Mouse (Mus musculus) left cerebral cortex, adult 9 months (tissue): Measurements from ENCODE around the gene Phlpp2.
A peak's percentile ranks its signal among the peaks of the same experiment; 100 is the strongest.
"Not testable (repeated sequence)": the region's sequence is repeated elsewhere in the genome, so short reads cannot be mapped to it uniquely, and the experiment has no call there.

Experiments used
- DNase-seq, 2 experiments: peaks; one replicate each; pipeline ENCODE4 v3.0.0; 2022; ENCODE audit warnings: low spot score in 2 of 2

Phlpp2 gene

DNA sequence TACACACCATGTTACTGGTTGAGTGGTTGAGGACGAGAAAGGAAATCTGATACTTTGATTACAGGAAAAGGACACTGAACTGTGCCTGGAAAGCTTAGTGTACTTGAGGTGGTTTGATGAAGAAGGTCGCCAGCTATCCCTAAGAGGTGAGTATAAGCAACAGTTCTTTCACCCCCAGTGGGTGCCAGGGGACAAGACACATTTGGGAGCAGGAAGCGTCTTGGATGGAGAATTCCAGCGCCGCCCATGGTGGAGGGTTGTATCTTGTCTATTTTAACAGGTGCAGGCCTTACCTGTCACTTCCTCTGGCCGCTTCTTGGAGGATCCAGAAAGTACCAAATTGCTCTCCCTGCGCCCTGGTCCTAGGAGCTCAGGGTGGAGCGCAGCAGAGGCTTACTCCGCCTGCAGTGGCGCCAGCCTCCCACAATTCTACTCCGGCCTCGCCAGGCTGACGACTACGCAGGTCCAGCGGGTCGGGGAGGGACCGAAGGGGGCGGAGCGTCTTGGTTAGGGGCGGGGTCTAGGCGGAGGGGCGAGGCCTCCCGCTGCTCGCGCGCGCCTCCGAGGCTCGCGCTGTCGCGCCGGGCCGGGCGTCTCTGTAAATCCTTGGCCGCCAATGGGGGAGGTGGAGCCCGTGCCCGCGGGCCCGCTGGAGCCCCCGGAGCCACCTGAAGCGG, at the start of gene Phlpp2:
Phlpp2 (plus strand) TSS at position 540 of the 677 bp plus-strand sequence.
- DNase-seq: peak; percentile 77 to 93

DNA sequence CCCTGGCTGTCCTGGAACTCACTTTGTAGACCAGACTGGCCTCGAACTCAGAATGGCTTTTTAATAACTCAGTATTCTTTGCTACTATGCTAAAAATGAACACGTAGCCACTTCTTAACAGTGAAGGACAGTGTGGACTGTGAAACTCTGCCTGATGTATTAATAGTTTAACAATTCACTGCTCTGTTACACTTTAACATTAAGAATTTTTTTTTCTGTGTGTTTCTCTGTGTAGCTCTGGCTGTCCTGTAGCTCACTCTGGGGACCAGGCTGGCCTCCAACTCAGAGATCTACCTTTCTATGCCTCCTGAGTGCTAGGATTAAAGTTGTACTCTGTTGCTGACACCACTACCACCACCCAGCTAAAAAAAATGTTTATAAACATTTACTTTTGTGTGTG, 44.8 kb upstream of the Phlpp2 start:
- DNase-seq: no peak

DNA sequence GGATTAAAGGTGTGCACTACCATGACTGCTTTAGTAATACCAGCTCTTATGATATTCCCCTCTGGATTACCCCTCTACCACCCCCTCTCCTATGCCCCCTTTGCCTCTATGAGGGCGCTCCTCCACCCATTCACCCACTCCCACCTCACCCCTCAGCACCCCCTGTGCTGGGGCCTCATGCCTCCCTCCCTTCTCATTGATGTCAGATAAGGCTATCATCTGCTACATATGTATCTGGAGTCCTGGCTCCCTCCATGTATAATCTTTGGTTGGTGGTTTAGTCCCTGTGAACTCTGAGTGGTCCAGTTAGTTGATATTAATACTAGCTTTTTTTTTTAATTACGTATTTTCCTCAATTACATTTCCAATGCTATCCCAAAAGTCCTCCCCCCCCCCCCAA, 28.5 kb upstream of the Phlpp2 start:
- DNase-seq: no peak

DNA sequence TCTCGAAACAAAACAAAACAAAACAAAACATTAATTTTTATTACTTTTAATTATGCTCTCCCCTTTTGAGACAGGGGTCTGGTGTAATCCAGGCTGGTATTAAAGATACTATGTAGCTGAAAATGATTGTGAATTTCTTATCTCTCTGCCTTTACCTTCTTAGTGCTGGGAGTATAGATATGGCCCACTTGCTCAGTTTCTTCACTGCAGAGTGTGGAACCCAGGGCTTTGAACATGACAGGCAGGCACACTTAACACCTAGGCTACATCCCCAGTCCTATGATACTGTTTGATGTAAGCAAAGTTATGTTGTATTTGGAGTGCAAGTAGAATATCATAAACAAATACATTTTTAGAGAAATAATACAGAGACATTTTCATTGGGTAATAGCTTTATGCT, 25.9 kb upstream of the Phlpp2 start:
- DNase-seq: no peak

DNA sequence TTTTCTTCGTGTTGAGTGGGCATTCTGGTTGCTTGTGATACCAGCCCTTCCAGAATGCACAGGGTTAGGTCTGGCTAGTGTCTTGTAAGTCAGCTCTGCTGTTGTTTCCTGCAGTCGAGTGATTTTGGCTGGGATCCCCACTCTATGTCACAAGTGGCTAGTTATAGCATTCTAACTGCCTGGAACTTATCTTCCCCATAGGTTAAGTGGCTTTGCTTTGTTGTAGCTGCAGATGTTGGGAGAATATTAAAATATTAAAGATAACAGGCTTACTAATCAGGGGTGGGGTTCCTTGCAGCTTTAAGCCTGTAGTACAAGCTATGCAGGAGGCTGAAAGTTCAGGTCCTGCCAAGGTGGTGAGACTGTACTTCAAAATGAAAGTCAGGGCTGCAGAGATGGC, 20.5 kb upstream of the Phlpp2 start:
- no peak for DNase-seq

DNA sequence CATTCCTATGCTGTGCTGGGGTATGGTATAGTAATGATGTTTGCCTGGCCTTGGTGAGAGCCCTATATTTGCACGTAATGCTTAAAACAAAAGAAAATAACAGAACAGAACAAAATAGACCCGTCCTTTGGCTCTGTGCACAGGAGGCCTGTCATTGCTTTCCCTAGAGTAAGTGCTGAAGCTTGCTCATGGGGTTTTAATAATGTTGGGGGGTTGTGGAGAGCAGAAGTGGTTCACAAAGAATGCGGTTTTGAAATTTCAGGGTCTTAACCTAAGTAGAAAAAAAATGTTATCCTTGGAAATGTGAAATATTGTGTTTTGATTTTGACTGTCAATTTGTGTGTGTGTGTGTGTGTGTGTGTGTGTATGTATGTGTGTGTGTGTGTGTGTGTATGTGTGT, 19.4 kb upstream of the Phlpp2 start:
- no peak for DNase-seq

DNA sequence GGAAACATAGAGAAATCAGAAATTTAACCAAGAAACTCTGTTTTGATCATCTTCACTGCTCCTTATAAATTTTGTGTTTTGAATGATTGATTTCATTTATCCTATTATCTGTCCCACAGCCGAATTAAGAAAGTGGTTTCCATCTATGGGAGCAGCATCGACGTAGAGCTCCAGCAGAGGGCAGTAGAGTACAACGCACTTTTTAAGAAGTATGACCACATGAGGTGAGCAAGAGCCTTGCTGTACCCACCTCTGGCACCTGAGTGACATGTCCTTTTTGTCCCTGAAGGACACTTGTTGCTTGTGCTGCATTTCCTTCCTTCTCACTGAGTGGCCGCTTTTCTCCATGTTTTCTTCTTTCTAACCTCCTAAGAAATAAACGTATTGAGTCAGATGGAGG, 14.9 kb upstream of the Phlpp2 start:
- DNase-seq: peak in 1 of 2 experiments; percentile 71

DNA sequence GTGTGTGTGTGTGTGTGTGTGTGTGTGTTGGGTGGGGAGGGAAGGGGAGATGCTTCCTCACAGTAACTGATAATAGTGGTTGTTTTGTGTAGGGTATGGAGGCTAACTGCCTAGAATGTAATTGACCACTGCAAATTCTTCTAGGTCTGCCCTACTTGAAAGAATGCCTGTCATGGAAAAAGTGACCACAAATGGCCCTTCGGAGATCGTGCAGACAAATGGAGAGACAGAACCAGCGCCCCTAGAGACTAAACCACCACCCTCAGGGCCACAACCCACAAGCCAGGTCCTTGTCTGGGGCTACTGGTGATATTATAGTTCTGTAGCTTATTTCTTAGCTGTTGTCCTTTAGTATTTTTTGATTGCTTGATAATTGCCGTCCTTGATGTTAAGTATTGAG, 13.8 kb upstream of the Phlpp2 start:
- DNase-seq: no peak

DNA sequence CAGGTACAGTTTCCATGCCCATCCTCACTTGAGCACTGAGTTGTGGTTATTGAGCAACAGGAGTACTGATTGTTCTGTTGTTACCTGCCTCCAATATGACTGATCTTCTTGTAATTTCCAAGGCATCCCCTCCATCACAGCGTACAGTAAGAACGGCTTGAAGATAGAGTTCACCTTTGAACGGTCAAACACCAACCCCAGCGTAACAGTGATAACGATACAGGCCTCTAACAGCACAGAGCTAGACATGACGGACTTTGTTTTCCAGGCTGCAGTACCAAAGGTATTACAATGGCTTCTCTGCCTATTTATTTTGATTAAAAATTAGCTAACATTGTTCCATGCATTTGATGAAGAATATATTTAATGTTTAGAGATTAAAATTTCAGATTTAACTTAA, 12.9 kb upstream of the Phlpp2 start:
- no peak for DNase-seq

DNA sequence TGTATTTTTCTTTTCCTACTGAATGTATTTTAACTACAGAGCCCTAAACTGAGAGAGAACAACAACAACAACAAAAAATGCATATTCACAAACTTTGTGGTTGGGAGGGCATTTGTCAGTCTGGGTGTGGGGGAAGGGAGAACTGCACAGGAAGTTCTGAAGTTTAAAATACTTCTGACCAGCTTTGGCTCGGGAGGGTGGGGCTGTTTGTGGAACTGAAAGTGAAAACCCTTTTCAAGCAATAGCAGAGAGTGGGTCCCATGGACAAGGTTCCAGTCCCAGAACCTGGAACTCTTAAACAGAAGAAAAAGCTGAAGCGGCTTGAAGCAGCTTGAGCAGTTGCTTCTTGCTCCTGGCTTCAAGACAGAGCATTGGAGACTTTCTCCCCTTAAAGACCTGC, 4.9 kb upstream of the Phlpp2 start:
- DNase-seq: peak in 1 of 2 experiments; percentile 35

DNA sequence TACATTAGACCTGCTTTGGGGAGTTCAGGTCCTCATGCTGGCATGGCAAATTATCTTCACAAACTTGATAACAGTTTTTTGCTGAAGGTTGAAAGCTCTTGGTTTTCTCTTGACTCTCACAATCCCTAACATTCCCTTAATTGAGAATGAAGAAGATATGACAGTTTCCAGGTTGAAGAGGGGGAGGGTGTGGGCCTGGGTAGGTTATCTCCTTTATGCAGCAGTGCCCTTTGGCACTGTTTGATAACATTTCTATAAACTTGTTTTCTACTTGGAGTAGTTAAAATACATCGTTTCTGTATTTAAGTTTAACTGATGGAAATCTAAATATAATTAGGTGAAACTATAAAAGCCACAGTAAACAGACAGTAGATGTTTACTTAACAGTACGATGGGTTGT, 3.5 kb upstream of the Phlpp2 start:
- no peak for DNase-seq

DNA sequence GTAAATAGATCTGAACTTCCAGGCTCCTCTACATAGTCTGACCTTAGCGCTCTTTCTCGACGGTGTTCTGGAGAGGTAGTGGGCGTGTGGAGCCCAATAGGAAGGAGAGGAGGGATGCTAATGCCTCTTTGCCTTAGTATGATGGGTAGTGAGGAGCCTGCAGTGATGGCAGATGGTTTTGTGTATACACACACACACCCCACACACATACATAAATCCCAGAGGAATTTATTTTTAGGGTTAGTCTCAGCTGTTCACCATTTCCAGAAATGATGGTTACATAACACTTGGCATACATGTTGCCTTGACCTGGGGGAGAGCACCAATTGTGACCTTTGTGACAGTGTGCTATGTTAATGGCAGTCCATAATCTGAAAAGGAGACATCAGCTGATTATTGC, 2.8 kb upstream of the Phlpp2 start:
- peak in 1 of 2 experiments; percentile 41 for DNase-seq

DNA sequence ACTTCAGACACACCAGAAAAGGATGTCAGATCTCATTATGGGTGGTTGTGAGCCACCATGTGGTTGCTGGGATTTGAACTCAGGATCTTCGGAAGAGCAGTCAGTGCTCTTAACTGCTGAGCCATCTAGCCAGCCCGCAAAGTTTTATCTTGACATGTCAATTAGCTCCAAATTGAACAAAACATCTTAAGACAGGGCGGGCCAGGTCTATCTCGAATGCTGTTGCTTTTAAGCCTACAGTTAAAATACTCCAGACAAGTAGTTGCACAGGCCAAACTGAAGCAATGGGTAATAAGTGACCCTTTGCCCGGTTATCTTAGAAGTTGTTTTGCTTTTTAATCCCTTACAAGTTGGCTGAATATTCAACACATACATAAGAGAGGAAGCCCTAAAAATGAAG, 1.7 kb upstream of the Phlpp2 start:
- DNase-seq: no peak

DNA sequence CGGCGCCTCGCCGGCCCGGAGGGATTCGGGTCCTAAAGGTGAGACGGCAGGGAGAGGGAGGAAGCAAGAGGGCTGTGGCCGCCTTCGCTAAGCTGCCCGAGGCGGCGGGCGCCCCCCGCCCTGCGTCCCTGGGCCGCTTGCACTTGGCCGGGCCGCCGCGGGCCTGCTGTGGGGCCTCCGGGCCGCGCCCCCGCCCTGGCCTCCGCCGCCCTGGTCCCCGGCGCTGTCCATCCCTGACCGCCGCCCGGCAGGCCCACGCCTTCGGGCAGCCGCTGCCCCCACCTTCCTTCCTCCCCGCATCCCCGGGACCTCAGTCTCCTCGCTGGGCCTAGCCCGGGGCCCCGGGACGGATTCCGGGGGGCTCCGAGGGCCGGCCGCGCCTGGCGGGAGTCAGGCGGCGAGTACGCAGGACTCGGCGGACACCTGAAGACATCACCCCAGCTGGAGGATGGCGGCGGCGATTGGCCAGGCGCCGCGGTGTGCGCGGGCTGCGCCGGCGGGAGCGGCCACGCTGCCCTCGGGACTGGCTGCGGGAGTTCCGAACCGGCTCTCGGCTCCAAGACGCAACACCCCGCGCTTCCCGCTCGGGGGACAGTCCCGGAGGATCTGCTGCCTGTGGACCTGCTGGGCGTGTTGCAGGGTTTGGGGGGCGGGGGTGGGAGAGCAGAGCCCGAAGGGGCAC, 479 bp downstream of the Phlpp2 start:
- peak in 1 of 2 experiments; percentile 46 for DNase-seq

DNA sequence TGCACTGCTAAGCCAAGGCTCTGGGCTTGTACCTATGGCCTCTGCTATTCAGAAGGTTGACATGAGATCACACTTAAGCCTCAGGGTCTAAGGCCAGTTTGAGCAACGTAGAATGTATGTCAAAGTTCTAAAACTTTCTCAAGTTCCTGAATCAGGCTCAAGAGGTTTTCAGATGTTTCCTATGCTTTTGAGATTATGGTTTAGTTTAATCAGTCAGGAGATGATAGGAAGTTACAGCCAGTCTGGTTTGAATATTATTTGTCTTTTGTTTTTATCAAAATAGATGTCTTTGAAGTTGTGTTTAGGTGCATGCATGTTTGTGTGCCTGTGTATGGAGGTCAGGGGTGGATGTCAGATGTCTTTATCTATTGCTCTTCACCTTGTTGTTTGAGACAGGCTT, 2.7 kb downstream of the Phlpp2 start:
- no peak for DNase-seq

DNA sequence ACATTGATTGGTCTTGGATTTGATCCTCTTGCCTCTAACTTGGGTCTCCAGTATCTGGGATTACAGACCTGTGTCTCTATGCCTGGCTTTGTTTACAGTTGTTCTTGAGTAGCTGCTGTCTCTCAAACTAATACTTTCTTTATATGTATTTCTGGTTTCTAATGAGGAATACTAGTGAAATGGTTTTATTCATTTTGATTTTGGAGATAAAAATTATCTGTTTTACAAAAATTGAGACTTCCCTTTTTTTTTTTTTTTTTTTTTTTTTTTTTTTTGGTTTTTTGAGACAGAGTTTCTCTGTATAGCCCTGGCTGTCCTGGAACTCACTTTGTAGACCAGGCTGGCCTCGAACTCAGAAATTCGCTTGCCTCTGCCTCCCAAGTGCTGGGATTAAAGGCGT, 5.5 kb downstream of the Phlpp2 start:
- DNase-seq: not testable (repeated sequence)

DNA sequence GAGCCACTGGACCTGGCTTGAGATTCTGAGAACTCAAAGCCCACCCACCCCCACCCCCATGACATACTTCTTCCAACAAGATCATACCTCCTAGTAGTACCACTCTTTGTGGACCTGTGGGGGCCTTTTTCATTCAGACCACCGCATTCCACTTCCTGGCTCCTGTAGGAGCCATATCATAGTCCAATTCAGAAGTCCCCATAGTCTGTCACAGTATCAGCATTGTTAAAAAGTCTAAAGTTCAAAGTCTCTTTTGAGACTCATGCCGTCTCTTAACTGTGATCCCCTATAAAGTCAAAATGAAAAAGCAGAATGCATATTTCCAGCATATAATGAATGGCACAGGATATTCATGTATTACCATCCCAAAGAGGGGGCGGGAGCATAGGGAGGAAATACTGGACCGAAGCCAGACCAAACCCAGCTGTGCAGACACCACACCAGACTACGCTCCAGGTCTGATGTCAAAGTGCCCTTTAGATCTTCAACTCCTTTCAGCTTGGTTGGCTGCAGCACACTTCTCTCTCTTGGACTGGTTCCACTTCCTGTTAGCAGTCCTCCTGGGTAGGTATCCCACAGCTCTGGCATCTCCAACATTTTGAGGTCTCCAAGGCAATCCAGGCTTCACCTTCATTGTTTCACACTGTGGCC, 11.8 kb downstream of the Phlpp2 start:
- DNase-seq: no peak

DNA sequence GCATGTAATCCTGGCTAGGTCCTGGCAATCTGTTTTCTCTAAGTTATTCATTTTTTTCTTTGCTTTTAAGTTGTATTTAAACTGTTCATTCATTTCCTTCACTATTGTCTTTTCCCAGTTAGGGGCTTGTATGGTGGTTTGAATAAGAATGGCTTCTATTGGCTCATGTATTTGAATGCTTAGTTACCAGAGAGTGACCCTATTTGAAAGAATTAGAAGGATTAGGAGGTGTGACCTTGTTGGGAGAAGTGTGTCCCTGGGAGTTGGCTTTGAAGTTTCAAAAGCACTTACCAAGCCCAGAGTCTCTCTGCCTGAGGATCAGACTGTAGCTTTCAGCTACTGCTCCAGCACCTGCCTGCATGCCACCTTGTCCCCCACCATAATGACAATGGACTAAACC, 17.0 kb downstream of the Phlpp2 start:
- no peak for DNase-seq

DNA sequence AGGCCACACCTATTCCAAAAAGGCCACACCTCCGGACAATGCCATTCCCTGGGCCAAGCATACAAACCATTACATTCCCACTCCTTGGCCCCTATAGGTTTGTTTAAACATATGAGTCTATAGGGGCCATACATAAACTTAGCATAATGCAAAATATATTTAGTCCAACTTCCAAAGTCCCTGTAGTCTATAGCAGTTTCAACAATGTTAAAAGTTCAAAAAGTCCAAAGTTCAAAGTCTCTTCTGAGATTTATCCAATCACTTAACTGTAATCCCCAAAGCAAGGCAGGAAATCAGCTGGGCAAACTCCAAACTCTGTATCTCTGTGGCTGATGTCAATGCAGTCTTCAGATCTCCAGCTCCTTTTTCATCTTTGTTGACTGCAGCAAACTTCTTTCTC, 20.9 kb downstream of the Phlpp2 start:
- no peak for DNase-seq

DNA sequence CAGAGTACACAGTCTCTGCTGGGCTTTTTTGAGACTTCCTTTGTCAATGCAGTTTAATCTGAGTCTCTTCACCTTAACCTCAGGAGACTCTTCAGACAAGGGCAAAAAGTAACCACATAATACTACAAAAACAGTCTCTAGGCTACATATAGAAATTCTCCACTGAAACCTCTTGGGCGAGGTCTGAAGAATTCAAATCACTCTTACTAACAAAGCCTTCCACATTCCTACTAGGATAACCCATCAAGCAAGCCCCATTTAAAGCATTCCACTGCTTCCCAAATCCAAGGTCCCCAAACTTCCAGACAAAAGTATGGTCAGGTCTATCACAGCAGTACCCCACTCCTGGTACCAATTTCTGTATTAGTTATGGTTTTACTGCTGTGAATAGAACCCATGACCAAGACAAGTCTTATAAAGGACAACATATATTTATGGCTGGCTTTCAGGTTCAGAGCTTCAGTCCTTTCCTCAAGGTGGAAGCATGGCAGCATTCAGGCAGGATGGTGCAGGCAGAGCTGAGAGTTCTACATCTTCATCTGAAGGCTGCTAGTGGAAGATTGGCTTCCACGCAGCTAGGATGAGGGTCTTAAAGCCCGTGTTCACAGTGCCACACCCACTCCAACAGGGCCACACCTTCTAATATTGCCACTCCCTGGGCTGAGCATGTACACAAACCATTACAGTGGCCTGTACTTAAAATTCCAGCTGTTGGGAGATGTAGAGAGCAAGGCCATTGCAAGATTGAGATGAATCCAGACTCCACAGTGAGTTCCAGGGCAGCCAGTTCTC, 22.6 kb downstream of the Phlpp2 start:
- no peak for DNase-seq

DNA sequence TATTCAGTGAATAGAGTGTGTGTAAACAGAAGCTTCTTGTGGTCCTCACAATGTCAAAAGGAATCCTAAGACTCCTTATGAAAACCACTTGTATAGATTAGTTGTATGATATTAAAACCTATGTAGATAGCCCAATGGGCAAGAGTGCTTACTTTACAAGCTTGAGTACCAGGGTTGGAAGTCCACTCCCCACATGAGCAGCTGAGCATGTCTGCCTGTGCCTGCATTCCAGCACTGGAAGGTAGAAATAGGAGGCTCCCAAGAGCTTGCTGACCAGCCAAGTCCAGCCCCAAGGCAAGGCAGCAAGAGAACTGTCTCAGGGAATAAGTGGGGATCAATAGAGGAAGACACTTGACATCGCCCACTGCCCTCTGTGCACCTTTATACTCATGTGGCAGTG, 26.3 kb downstream of the Phlpp2 start:
- no peak for DNase-seq

DNA sequence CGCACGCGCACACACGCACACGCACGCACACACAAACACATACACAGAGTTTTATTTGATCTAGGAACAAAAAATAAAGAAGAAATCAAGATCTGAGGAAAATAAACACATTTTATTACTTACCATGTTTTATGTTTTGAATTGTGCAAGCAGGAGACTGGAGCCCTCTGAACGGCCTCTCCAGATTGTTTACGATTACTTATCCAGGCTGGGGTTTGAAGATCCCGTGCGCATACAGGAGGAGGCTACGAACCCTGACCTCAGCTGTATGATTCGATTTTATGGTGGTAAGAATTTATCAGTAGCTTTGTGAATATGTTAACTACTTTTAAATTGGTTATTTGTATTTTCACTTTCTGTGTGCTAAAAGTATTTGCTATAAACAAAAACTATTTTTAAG, 27.0 kb downstream of the Phlpp2 start:
- DNase-seq: no peak
